Comparison of ENCODE assay signal across 32 mouse cellular contexts in genomic region chr9:69814432-69814831, GRCm38 (mm10). TPM values are rescaled to one million over a fixed set of nuclear protein-coding genes. Genes with fewer than 3 reads are reported as not detected.
DNase-seq lines count a peak whose midpoint lies in the region; ATAC-seq and TF ChIP-seq lines count a peak whose summit lies in the region.
"Had no signal": no experiment of that assay in that cellular context is flagged by ENCODE, and none has a peak within 500 bp of the region (broad histone marks: within the 10 kb centered on the region; RNA-seq: fewer than 3 reads in every experiment).

No protein-coding gene starts in this region.

- peak; percentile 67 for TF ChIP-seq RAD21 in CH12.LX (IDR thresholded peaks at IDR 0.05; ENCODE audit: low read depth, low read length)

- H3K27me3 ChIP-seq in hindbrain, postnatal 0 days (ENCODE audit: insufficient read depth, low read length), result no peaks in the 10 kb centered on the region
- H3K27me3 ChIP-seq in hindbrain, embryonic 11.5 days (ENCODE audit: control insufficient read depth, insufficient read depth, low read length), result no peaks in the 10 kb centered on the region
- no peaks in the 10 kb centered on the region for H3K27me3 ChIP-seq in lung, postnatal 0 days (replicated peaks; ENCODE audit: insufficient read depth, low read length)
- no peaks in the 10 kb centered on the region for H3K27me3 ChIP-seq in CH12.LX (replicated peaks)
- H3K27me3 ChIP-seq: embryonic facial prominence, embryonic 12.5 days; embryonic facial prominence, embryonic 15.5 days; heart, embryonic 13.5 days; hindbrain, embryonic 12.5 days; hindbrain, embryonic 15.5 days had no signal

- in situ Hi-C loops in CH12.LX (cut with MboI; ENCODE audit: low pct_ligation_motif_present, low pct_unique_long_range_greater_than_20kb, low sequenced_read_pairs), result no loop called here

- no peaks in the 10 kb centered on the region for H3K9me3 ChIP-seq in hindbrain, postnatal 0 days (ENCODE audit: low read length)
- H3K9me3 ChIP-seq in hindbrain, embryonic 11.5 days (ENCODE audit: control insufficient read depth, low read length), result no peaks in the 10 kb centered on the region
- no peaks in the 10 kb centered on the region for H3K9me3 ChIP-seq in lung, postnatal 0 days (ENCODE audit: low read length)
- H3K9me3 ChIP-seq in CH12.LX (replicated peaks; ENCODE audit: low read length), result peaks cover 2% of the 10 kb centered on the region
- H3K9me3 ChIP-seq: embryonic facial prominence, embryonic 12.5 days; embryonic facial prominence, embryonic 15.5 days; heart, embryonic 10.5 days; heart, embryonic 13.5 days; hindbrain, embryonic 12.5 days; hindbrain, embryonic 15.5 days had no signal

- ATAC-seq in hindbrain, postnatal 0 days, result no peak
- ATAC-seq in hindbrain, embryonic 11.5 days (ENCODE audit: low FRiP score), result no peak
- no peak for ATAC-seq in lung, postnatal 0 days
- ATAC-seq: forebrain, embryonic 14.5 days; forebrain, postnatal 0 days had no signal

- TF ChIP-seq CTCF in hindbrain, postnatal 0 days (IDR thresholded peaks at IDR 0.05; ENCODE audit: low read depth), result 0 out of 2 replicates have a peak, but pooled peaks have one; percentile 7
- peak; percentile 20; the same call in 1 of the 2 replicates for TF ChIP-seq CTCF in lung, postnatal 0 days (IDR thresholded peaks at IDR 0.05)
- no peak for TF ChIP-seq CTCF in lung, adult 2 months (IDR thresholded peaks at IDR 0.05; ENCODE audit: insufficient read depth, low read length)
- TF ChIP-seq CTCF in CH12.LX (conservative IDR thresholded peaks at IDR 0.05 in 1 of 2, IDR thresholded peaks at IDR 0.05 in 1 of 2; ENCODE audit: low read depth in 2 of 2, low read length in 2 of 2), result peak in 1 of 2 experiments; percentile 61; a peak in 2 of 4 replicates

- no peak overlapping the region for H3K4me3 ChIP-seq in hindbrain, postnatal 0 days (ENCODE audit: low read length)
- H3K4me3 ChIP-seq in hindbrain, embryonic 11.5 days (ENCODE audit: low read depth, low read length), result no peak overlapping the region
- H3K4me3 ChIP-seq in lung, postnatal 0 days (ENCODE audit: low read depth, low read length), result no peak overlapping the region
- no peak overlapping the region for H3K4me3 ChIP-seq in lung, adult 2 months (replicated peaks; ENCODE audit: extremely low read depth, low read depth, low read length)
- no peak overlapping the region for H3K4me3 ChIP-seq in CH12.LX (replicated peaks in 1 of 3; ENCODE audit: low read depth in 2 of 3, low read length in 2 of 3, poor library complexity in 1 of 3)
- H3K4me3 ChIP-seq: embryonic facial prominence, embryonic 12.5 days; embryonic facial prominence, embryonic 15.5 days; gastrocnemius, adult 2 months; heart, embryonic 10.5 days; heart, embryonic 13.5 days; hindbrain, embryonic 12.5 days; hindbrain, embryonic 15.5 days had no signal

- no peak for DNase-seq in hindbrain, postnatal 0 days (ENCODE audit: low spot score)
- DNase-seq in hindbrain, embryonic 11.5 days (ENCODE audit: low spot score), result no peak
- DNase-seq in lung, postnatal 0 days (ENCODE audit: low spot score), result no peak
- no peak for DNase-seq in lung, adult 2 months
- DNase-seq in CH12.LX (ENCODE audit: extremely low read depth) (no peak), R1 (ENCODE audit: low read depth, low spot score) (peak; percentile 5)
- DNase-seq in urinary bladder, postnatal 10 days (ENCODE audit: low spot score), result no peak
- DNase-seq: adrenal gland, postnatal 10 days; adrenal gland, postnatal 36 days; B cell, adult 2 months; cerebellum, adult 18-20 months; cerebellum, adult 9-10 months; cerebellum, postnatal 14 days; forebrain, postnatal 0 days; gastrocnemius, adult 2 months; gastrocnemius, postnatal 14 days; heart, adult 18-20 months; heart, postnatal 14 days; heart, postnatal 4 days had no signal

- no peaks in the 10 kb centered on the region for H3K79me2 ChIP-seq in CH12.LX (replicated peaks; ENCODE audit: control insufficient read depth, extremely low read depth, insufficient read depth, poor library complexity, severe bottlenecking)

- H3K9ac ChIP-seq in hindbrain, postnatal 0 days (replicated peaks; ENCODE audit: low read length), result no peak overlapping the region
- no peak overlapping the region for H3K9ac ChIP-seq in hindbrain, embryonic 11.5 days (ENCODE audit: low read depth, low read length)
- H3K9ac ChIP-seq in lung, postnatal 0 days (replicated peaks; ENCODE audit: low read depth), result no peak overlapping the region
- H3K9ac ChIP-seq in CH12.LX (ENCODE audit: insufficient read depth, low read depth), result no peak overlapping the region
- H3K9ac ChIP-seq: embryonic facial prominence, embryonic 12.5 days; embryonic facial prominence, embryonic 15.5 days; forebrain, postnatal 0 days; heart, embryonic 13.5 days; hindbrain, embryonic 12.5 days; hindbrain, embryonic 15.5 days had no signal

- no peak overlapping the region for H3K4me2 ChIP-seq in hindbrain, postnatal 0 days (ENCODE audit: low read depth, low read length)
- H3K4me2 ChIP-seq in hindbrain, embryonic 11.5 days (replicated peaks; ENCODE audit: low read depth, low read length), result no peak overlapping the region
- H3K4me2 ChIP-seq in lung, postnatal 0 days (replicated peaks; ENCODE audit: low read depth, low read length), result no peak overlapping the region
- H3K4me2 ChIP-seq in CH12.LX (ENCODE audit: insufficient read depth, low read depth, poor library complexity, severe bottlenecking), result no peak overlapping the region
- H3K4me2 ChIP-seq: embryonic facial prominence, embryonic 12.5 days; embryonic facial prominence, embryonic 15.5 days; heart, embryonic 13.5 days; hindbrain, embryonic 12.5 days; hindbrain, embryonic 15.5 days had no signal

- no peaks in the 10 kb centered on the region for H3K4me1 ChIP-seq in hindbrain, postnatal 0 days (ENCODE audit: insufficient read depth, low read length)
- H3K4me1 ChIP-seq in hindbrain, embryonic 11.5 days (replicated peaks; ENCODE audit: control insufficient read depth, insufficient read depth, low read length), result no peaks in the 10 kb centered on the region
- H3K4me1 ChIP-seq in lung, postnatal 0 days (ENCODE audit: insufficient read depth, low read depth, low read length), result no peaks in the 10 kb centered on the region
- no peaks in the 10 kb centered on the region for H3K4me1 ChIP-seq in lung, adult 2 months (ENCODE audit: control insufficient read depth, insufficient read depth, low read length)
- peaks cover 0 to 19% of the 10 kb centered on the region in 2 experiments; a peak in 2 of 4 replicates for H3K4me1 ChIP-seq in CH12.LX (ENCODE audit: control insufficient read depth in 1 of 2, insufficient read depth in 2 of 2)
- H3K4me1 ChIP-seq: embryonic facial prominence, embryonic 15.5 days; heart, embryonic 10.5 days; heart, embryonic 13.5 days; hindbrain, embryonic 12.5 days; hindbrain, embryonic 15.5 days had no signal

- 61% methylated on average over 3 of the region's 3 CpGs for WGBS in hindbrain, postnatal 0 days
- 63% methylated on average over 3 of the region's 3 CpGs for WGBS in hindbrain, embryonic 11.5 days
- WGBS in lung, postnatal 0 days, result 32% methylated on average over 3 of the region's 3 CpGs
- WGBS in lung, adult 2 months, result 33% methylated on average over 3 of the region's 3 CpGs

- no peak for TF ChIP-seq POLR2A in lung, adult 2 months (IDR thresholded peaks at IDR 0.05; ENCODE audit: borderline replicate concordance, extremely low read depth, low read depth, low read length)
- TF ChIP-seq POLR2A in CH12.LX (IDR thresholded peaks at IDR 0.05; ENCODE audit: low read depth, low read length), result no peak

- dilution Hi-C loops in CH12.LX (cut with MboI; ENCODE audit: extremely low pct_ligation_motif_present, extremely low pct_unique_long_range_greater_than_20kb, low sequenced_read_pairs), result no loop called here

- no peak for TF ChIP-seq EP300 in lung, postnatal 0 days (IDR thresholded peaks at IDR 0.05)
- no peak for TF ChIP-seq EP300 in CH12.LX (IDR thresholded peaks at IDR 0.05; ENCODE audit: low read length)

- H3K27ac ChIP-seq in hindbrain, postnatal 0 days, result no peak overlapping the region
- H3K27ac ChIP-seq in hindbrain, embryonic 11.5 days (ENCODE audit: low read depth, low read length), result no peak overlapping the region
- H3K27ac ChIP-seq in lung, postnatal 0 days (ENCODE audit: low read length), result no peak overlapping the region
- no peak overlapping the region for H3K27ac ChIP-seq in CH12.LX (ENCODE audit: insufficient read depth, low read depth)
- H3K27ac ChIP-seq: embryonic facial prominence, embryonic 12.5 days; embryonic facial prominence, embryonic 15.5 days; gastrocnemius, adult 2 months; heart, embryonic 10.5 days; heart, embryonic 13.5 days; hindbrain, embryonic 12.5 days; hindbrain, embryonic 15.5 days had no signal

- no peaks in the 10 kb centered on the region for H3K36me3 ChIP-seq in hindbrain, postnatal 0 days (ENCODE audit: insufficient read depth, low read length)
- H3K36me3 ChIP-seq in hindbrain, embryonic 11.5 days (ENCODE audit: control insufficient read depth, insufficient read depth, low read length), result no peaks in the 10 kb centered on the region
- H3K36me3 ChIP-seq in lung, postnatal 0 days (ENCODE audit: insufficient read depth, low read length), result no peaks in the 10 kb centered on the region
- no peaks in the 10 kb centered on the region for H3K36me3 ChIP-seq in CH12.LX (replicated peaks in 1 of 2; ENCODE audit: control insufficient read depth in 1 of 2, insufficient read depth in 1 of 2, low read length in 1 of 2)
- H3K36me3 ChIP-seq: embryonic facial prominence, embryonic 12.5 days; embryonic facial prominence, embryonic 15.5 days; heart, embryonic 10.5 days; heart, embryonic 13.5 days; hindbrain, embryonic 12.5 days; hindbrain, embryonic 15.5 days had no signal

TF ChIP-seq in CH12.LX, 34 proteins besides CTCF, POLR2A, EP300 and RAD21:
- TF ChIP-seq SMC3 (IDR thresholded peaks at IDR 0.05; ENCODE audit: low read depth, low read length) (peak; percentile 69), JUN (IDR thresholded peaks at IDR 0.05; ENCODE audit: insufficient read depth, low read depth, low read length) (no peak), MEF2A (IDR thresholded peaks at IDR 0.05; ENCODE audit: borderline replicate concordance, low read depth, low read length) (no peak), CHD1 (IDR thresholded peaks at IDR 0.05; ENCODE audit: low read depth, low read length) (no peak)

RNA-seq across cellular contexts. Expression of gene Foxb1, which starts 53.7 kb away (rescaled TPM):
- total RNA-seq in hindbrain, postnatal 0 days (2014; rRNA removed), result 10.0 and 11.4 TPM in 2 replicates
- polyA plus RNA-seq in hindbrain, postnatal 0 days (2015; fragmentation: Nextera tagmentation; extraction: Ambion mirVana), result 5.5 and 5.7 TPM in 2 replicates
- 3.1 and 3.8 TPM in 2 replicates for polyA plus RNA-seq in hindbrain, embryonic 11.5 days (2014; fragmentation: Nextera tagmentation; extraction: Ambion mirVana)
- polyA plus RNA-seq in lung, postnatal 0 days (2015; fragmentation: Nextera tagmentation; extraction: Ambion mirVana), result not detected in 2 replicates
- polyA plus RNA-seq in lung, adult 2 months (2012; rRNA removed), result not detected in 2 replicates
- total RNA-seq in CH12.LX (2012; rRNA removed) (not detected in 2 replicates), CH12.LX (2014; rRNA removed) (not detected in 2 replicates)
- polyA plus RNA-seq in CH12.LX (2012; ENCODE audit: insufficient read length, low read depth), result not detected in 2 replicates
- total RNA-seq: adrenal gland, adult 18-20 months; adrenal gland, postnatal 10 days; adrenal gland, postnatal 36 days; common myeloid progenitor, adult 5-6 weeks; gastrocnemius, adult 2 months; gastrocnemius, postnatal 14 days; gastrocnemius, postnatal 4 days; heart, adult 18-20 months; heart, postnatal 4 days; MEL had no signal
- polyA plus RNA-seq: embryonic facial prominence, embryonic 15.5 days; frontal cortex, adult 2 months; heart, embryonic 10.5 days; heart, embryonic 13.5 days; heart, embryonic 16.5 days had no signal
